Mouse (Mus musculus): ENCODE results near the gene Jup.
A peak's percentile ranks its signal among the peaks of the same experiment; 100 is the strongest.
"Not testable (repeated sequence)": the region's sequence is repeated elsewhere in the genome, so short reads cannot be mapped to it uniquely, and the experiment has no call there.

Gene Jup

GRCm38 (mm10) chr11:100361059-100361458 lies 36.5 kb downstream of the Jup start:
- not testable (repeated sequence) for DNase-seq (ENCODE audit: extremely low read depth, insufficient read length, low spot score)

- DNase-seq (ENCODE audit: extremely low read depth, insufficient read length, low spot score) = no peak
These were observed 37.4 kb downstream of the Jup start for GRCm38 (mm10) chr11:100360175-100360574.

GRCm38 (mm10) chr11:100357408-100357807 lies 40.2 kb downstream of the Jup start:
- DNase-seq (ENCODE audit: extremely low read depth, insufficient read length, low spot score) = no peak

- DNase-seq (ENCODE audit: extremely low read depth, insufficient read length, low spot score) = no peak
These were observed 40.7 kb downstream of the Jup start for GRCm38 (mm10) chr11:100356819-100357211.

- peak; percentile 63 for DNase-seq (ENCODE audit: extremely low read depth, insufficient read length, low spot score)
These were observed 41.4 kb downstream of the Jup start, which contains the start of gene Hap1 for GRCm38 (mm10) chr11:100355972-100356818. Gene Hap1 (minus strand): TSS chr11:100356128.

- DNase-seq (ENCODE audit: extremely low read depth, insufficient read length, low spot score) = peak; percentile 60
These were observed 42.2 kb downstream of the Jup start for GRCm38 (mm10) chr11:100355151-100355951.

GRCm38 (mm10) chr11:100352076-100352857 lies 45.3 kb downstream of the Jup start:
- no peak for DNase-seq (ENCODE audit: extremely low read depth, insufficient read length, low spot score)

- no peak for DNase-seq (ENCODE audit: extremely low read depth, insufficient read length, low spot score)
These were observed 53.3 kb downstream of the Jup start for GRCm38 (mm10) chr11:100344269-100344668.

GRCm38 (mm10) chr11:100335731-100336130 lies 61.8 kb downstream of the Jup start:
- DNase-seq (ENCODE audit: extremely low read depth, insufficient read length, low spot score) = peak; percentile 34

- no peak for DNase-seq (ENCODE audit: extremely low read depth, insufficient read length, low spot score)
These were observed 63.6 kb downstream of the Jup start, which contains the start of gene Gast for GRCm38 (mm10) chr11:100333944-100334457. Gene Gast (plus strand): TSS chr11:100334407.

- no peak for DNase-seq (ENCODE audit: extremely low read depth, insufficient read length, low spot score)
These were observed 64.6 kb downstream of the Jup start for GRCm38 (mm10) chr11:100332766-100333515.

GRCm38 (mm10) chr11:100330816-100331375 lies 66.7 kb downstream of the Jup start:
- DNase-seq (ENCODE audit: extremely low read depth, insufficient read length, low spot score) = not testable (repeated sequence)

GRCm38 (mm10) chr11:100330235-100330634 lies 67.3 kb downstream of the Jup start:
- DNase-seq (ENCODE audit: extremely low read depth, insufficient read length, low spot score) = no peak

GRCm38 (mm10) chr11:100327761-100328160 lies 69.8 kb downstream of the Jup start:
- no peak for DNase-seq (ENCODE audit: extremely low read depth, insufficient read length, low spot score)

GRCm38 (mm10) chr11:100327316-100327715 lies 70.2 kb downstream of the Jup start:
- DNase-seq (ENCODE audit: extremely low read depth, insufficient read length, low spot score) = no peak

GRCm38 (mm10) chr11:100325062-100325629 lies 72.4 kb downstream of the Jup start:
- no peak for DNase-seq (ENCODE audit: extremely low read depth, insufficient read length, low spot score)

GRCm38 (mm10) chr11:100323578-100323977 lies 74.0 kb downstream of the Jup start:
- DNase-seq (ENCODE audit: extremely low read depth, insufficient read length, low spot score) = peak; percentile 51

- DNase-seq (ENCODE audit: extremely low read depth, insufficient read length, low spot score) = peak; percentile 39
These were observed 74.8 kb downstream of the Jup start for GRCm38 (mm10) chr11:100322591-100323258.
